Mouse (Mus musculus): ENCODE data around the gene Trex2.

DNA sequence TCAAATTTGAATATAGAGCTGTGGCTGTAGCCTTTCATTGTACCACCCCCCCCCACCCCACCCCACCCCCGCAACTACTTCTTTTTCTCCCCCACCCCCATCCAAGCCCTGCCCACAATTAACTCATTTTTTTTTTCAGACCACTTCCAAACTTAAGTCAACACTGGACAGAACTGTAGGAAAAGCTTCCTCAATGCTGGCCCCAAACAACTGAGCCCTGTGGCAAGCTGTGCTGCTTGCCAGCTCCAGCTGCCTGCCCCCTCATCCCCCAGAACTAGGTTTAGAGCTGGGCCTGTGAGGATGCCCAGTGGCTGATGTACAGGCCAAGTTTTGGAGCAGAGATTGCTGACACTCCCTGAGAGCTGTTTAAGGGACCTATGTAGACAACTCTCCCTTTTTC lies 33.6 kb upstream of the Trex2 start:
- no peak for TF ChIP-seq POLR2A (IDR thresholded peaks at IDR 0.05; ENCODE audit: low read depth, low read length)
- no peak for TF ChIP-seq CTCF (IDR thresholded peaks at IDR 0.05; ENCODE audit: borderline replicate concordance, insufficient read depth, low read length)

Measured in embryonic fibroblast, embryonic 13.5 days (primary cell).